Mouse (Mus musculus): ENCODE measurements around the gene Abhd16b.
A peak's percentile ranks its signal among the peaks of the same experiment; 100 is the strongest.

The Abhd16b gene

GRCm38 (mm10) chr2:181487338-181488277, 5.4 kb upstream of the Abhd16b start:
- no peak for DNase-seq (ENCODE audit: low spot score)

DNA sequence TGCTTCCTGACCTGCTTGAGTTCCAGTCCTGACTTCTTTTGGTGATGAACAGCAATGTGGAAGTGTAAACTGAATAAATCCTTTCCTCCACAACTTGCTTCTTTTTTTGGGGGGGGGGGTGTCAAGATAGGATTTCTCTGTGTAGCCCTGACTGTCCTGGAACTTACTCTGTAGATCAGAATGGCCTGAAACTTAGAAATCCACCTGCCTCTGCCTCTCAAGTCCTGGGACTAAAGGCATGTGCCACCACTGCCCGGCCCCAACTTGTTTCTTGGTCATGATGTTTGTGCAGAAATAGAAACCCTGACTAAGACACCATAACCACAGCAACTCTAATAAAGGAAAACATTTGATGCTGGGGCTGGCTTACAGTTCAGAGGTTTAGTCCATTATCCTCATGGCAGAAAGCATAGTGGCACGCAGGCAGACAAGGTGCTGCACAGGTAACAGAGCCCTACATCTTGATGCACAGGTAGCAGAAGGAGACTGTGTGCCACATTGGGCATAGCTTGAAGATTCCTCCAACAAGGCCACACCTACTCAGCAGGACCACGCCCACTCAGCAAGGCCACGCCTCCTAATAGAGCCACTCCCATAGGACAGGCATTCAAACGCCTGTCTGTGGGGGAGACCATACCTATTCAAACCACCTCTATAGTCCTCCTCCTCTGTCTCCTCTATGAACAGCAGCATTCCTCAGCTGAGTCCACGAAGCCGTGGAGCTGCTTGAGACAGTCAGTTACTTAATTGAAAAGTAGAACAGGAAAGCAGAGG, 1.4 kb upstream of the Abhd16b start:
- no peak for DNase-seq (ENCODE audit: low spot score)

- no peak for DNase-seq (ENCODE audit: low spot score)
Measured at GRCm38 (mm10) chr2:181492206-181492605, 800 bp upstream of the Abhd16b start.

DNA sequence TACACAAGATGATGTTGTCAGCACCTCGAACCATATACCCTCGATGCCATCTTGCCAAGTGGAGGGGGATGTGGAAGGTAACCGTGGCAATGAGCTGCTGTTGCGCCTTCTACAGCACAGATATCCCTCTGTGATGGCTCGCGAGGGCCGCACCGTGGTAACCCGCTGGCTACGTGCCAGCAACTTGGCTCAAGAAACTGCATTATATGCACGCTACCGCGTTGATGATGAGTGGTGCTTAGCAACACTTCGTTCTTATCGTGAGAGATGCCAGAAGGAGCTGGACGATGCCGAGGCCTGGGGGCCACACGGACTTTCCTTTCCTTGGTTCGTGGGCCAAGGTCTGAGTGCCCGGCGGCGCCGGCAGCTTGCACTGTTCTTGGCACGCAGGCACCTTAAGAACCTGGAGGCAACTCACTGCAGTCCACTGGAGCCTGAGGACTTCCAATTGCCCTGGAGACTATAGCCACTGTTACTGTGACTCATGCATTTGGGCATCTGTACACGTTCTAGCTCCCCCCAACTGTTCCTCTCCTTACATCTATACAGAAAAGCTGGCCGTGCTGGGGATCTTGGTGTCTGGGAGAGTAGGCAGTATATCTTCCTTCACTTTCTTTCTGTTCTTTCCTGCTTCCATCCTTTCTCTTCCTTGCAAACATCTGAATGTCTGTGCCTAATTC, 1.4 kb downstream of the Abhd16b start:
- DNase-seq (ENCODE audit: low spot score): no peak

GRCm38 (mm10) chr2:181495845-181496244, 2.8 kb downstream of the Abhd16b start:
- DNase-seq (ENCODE audit: low spot score): peak; percentile 24

DNA sequence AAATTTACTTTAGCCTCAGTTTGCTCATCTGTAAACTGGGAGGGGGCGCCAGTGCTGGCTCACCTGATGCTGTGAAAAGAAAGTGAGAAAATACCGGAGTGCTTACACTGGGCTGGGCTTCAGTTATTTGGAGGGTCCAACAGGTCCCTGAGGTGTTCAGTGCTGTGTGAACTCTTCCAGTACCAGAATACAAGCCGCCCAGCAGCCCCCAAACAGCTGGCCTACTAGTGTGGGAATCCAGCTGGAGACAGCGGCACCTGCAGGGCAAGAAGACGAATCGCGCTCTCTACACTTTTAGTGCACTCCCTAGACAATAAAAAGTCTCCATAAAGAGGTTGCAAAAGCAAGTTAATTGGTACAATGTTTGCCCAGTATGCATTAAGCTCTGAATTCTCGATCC, 3.3 kb downstream of the Abhd16b start:
- peak; percentile 63 for DNase-seq (ENCODE audit: low spot score)

DNA sequence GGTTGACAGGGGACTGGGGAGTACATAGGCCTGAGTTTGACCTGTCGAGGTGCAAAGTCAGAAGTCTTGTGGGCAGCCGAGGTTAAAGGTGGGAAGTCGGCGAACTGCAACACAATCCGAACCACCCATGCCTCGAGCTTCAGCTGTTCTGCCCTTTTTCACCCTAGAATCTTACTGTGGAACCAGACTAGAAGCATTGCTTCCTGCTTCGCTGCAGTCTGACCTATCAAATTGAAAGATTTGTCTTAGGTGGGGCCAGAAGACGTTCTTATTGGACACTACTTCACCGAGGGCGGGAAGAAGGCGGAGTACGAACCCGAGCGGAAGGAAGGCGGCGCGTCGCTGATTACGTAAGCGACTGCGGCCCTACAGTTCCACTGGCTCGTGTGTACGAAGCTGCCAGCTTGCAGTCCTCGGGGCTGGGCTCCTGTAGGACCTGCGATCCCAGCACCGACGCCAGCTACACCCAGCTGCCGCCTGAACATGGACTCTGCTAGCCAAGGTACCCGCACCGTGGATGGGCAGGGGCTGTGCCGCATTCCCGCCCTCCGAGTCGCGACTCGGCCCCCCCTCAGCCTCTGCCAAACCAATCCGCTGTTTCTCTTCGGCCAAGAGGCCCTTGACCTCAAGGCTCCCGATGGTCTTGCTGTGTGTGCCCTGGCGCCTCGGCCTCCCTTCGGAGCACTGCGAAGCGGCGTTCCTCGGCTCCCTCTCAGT, 4.0 kb downstream of the Abhd16b start, which contains the start of gene Tpd52l2:
Tpd52l2 (plus strand) TSS at position 312 of the 717 bp plus-strand sequence.
- peak; percentile 96 for DNase-seq (ENCODE audit: low spot score)

- peak; percentile 76 for DNase-seq (ENCODE audit: low spot score)
Measured at GRCm38 (mm10) chr2:181497548-181497875, 4.5 kb downstream of the Abhd16b start.

- no peak for DNase-seq (ENCODE audit: low spot score)
Measured at GRCm38 (mm10) chr2:181498644-181499043, 5.6 kb downstream of the Abhd16b start.

DNA sequence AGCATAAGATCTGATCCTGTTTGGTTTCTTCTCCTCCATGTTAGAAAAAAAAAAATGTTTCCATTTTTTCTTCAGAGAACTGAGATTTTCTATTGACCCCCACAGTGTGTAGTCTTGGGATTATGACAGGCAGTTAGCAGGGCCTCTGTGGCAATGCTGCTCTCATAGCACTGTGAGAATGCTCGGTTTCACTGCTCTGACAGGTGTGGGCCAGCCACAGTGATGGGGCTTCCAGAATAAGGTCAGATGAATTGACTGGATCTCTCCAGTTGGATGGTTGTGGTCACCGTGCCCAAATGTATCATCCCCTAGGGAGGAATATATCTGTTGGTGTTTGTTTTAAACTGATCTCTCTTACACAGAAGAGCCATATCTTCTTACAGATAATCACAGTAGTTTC, 16.2 kb downstream of the Abhd16b start:
- no peak for DNase-seq (ENCODE audit: low spot score)

- no peak for DNase-seq (ENCODE audit: low spot score)
Measured at GRCm38 (mm10) chr2:181511231-181511630, 18.2 kb downstream of the Abhd16b start.

GRCm38 (mm10) chr2:181519201-181519600, 26.2 kb downstream of the Abhd16b start:
- no peak for DNase-seq (ENCODE audit: low spot score)

DNA sequence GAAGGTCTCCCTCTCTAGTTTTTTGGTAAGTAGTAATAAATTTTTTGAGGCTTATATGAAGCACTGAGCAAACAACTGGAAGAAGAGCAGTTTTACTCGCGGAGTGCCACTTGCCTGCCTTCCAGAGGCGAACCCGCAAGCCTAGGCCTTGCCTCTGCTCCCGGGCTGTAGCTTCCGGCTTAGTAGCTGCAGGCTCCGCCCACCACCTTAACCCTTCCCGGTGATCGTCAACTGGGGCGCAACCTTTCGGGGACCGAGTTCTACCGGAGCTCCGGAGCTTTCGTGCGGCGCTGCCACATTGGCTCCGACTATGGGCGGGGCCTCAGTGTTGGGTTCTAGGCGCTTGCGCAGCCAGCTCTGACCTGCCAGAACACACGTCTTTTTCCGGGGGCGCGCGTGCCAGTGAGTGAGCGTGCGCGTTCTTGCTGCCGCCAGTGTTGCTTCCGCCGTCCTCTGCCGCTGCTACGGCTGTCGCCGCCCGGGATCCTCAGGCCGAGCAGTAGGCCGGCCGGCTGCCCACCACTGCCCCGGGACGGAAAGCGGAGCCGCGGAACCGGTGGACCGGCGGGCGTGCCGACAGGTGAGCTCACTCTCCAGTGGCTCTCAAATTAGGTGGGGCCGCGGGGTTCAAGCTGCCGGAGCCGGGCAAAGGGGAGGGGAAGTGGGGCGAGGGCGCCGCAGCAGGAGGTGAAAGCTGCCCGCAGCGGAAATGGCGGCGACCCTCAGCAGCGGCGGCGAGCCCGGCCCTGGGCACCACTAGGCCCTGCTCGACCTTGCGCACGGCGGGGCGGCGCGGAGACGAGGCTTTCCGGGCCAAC, 27.3 kb downstream of the Abhd16b start, which contains the start of gene Dnajc5:
Dnajc5 (plus strand) TSS at position 368 of the 818 bp plus-strand sequence.
- peak; percentile 99 for DNase-seq (ENCODE audit: low spot score)

DNA sequence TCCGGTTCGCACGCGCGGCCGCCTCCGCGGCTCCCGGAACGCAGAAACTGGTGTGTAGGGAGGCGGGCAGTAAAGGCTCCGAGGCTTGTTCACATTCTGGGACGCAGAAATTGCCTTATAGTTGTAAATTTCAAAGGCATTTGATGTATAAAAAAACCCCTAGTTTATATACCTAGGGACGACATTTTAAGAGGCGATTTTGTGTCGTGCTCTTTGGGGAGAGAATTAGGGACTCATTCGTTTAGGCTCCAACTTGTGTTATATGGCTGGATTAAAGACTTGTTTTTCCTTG, 27.9 kb downstream of the Abhd16b start:
- DNase-seq (ENCODE audit: low spot score): no peak

GRCm38 (mm10) chr2:181521491-181521890, 28.5 kb downstream of the Abhd16b start:
- DNase-seq (ENCODE audit: low spot score): no peak

DNA sequence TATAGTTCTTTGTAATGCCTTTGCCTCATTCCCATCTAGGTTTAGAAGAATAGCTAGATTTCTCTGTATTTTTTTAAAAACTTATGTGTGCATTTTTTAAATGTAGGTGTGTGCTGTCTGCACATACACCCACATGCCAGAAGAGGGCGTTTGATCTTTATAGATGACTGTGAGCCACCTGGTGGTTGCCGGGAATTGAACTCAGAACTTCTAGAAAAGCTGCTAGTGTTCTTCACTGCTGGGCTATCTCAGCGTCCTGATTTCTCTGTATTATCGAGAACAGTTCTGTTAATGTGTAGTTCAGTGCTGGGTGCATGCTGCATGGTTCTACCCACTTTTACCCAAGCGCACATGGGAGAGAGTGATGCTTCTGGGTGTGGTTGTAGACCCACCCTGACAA, 29.8 kb downstream of the Abhd16b start:
- DNase-seq (ENCODE audit: low spot score): no peak

GRCm38 (mm10) chr2:181525526-181525925, 32.5 kb downstream of the Abhd16b start:
- DNase-seq (ENCODE audit: low spot score): no peak

GRCm38 (mm10) chr2:181529076-181529475, 36.1 kb downstream of the Abhd16b start:
- peak; percentile 43 for DNase-seq (ENCODE audit: low spot score)

GRCm38 (mm10) chr2:181532589-181532988, 39.6 kb downstream of the Abhd16b start:
- no peak for DNase-seq (ENCODE audit: low spot score)

DNA sequence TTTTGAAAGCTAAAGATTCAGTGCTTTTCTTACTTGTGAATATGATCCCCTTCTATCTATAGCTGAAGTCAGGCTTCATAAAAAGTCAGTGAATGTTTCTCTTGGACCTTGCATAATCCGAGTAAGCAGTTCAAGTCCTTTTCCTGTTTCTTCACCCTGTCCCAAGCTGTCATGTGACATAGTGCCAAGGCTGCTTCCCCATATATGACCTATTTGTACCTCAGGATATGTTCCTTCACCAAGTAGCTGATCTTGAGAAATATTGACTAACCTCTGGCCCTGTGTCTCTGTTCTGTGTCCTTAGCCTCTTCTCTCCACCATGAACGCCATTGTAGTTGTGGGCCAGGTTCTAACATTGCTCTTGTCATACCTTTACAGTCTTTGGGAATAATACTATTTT, 43.4 kb downstream of the Abhd16b start:
- DNase-seq (ENCODE audit: low spot score): peak; percentile 51

DNA sequence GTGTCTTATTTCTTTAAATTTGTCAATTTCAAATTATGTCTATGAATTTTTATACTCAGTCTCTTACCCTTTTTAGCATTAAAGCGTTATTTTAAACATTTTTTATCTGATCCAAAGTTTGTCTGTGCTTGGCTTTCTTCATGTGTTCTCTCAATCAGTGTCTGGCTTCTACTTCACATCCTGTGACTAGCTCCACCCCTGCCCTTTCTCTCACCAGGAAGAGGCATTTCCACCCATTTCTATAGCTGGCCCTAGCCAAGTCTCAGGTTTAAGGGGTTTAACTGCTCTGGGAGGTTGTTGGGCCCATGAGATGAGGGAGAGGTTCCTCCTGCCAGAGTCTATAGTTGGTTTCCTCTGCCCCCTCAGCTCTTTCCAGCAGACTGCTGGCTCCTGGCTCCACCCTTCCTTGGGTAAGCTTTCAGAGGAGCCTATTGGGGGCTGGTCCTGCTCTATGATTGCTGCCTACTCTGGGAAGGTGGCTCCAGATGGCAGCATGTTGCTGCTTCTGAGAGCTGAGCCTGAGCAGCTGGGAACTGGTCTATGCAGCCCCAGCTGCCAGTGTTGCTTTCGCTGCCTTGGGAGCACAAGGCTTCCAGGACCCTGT, 44.5 kb downstream of the Abhd16b start:
- DNase-seq (ENCODE audit: low spot score): peak; percentile 29
